Mouse (Mus musculus) cerebellum, adult (tissue): ENCODE measurements around the gene Adap2.
A peak's percentile ranks its signal among the peaks of the same experiment; 100 is the strongest.
"Not testable (repeated sequence)": the region's sequence is repeated elsewhere in the genome, so short reads cannot be mapped to it uniquely, and the experiment has no call there.

Source experiments
- ATAC-seq: cut with Nextera tagmentation; 2 replicates; pipeline ENCODE4 v1.9.2; 2017; ENCODE audit warnings: mild to moderate bottlenecking, moderate library complexity, mixed read lengths; ENCODE audit not compliant: insufficient number of reproducible peaks, low FRiP score, low TSS enrichment

The Adap2 gene

GRCm38 (mm10) chr11:80153857-80154495 lies at the start of gene Adap2:
Gene Adap2 (plus strand): TSS chr11:80154105.
- ATAC-seq: no peak

- ATAC-seq: no peak
Measured at GRCm38 (mm10) chr11:80104407-80104806, 49.5 kb upstream of the Adap2 start.

- no peak for ATAC-seq
Measured at GRCm38 (mm10) chr11:80116411-80116810, 37.5 kb upstream of the Adap2 start.

GRCm38 (mm10) chr11:80132050-80132449 lies 21.9 kb upstream of the Adap2 start:
- ATAC-seq: no peak

- no peak for ATAC-seq
Measured at GRCm38 (mm10) chr11:80134744-80135143, 19.2 kb upstream of the Adap2 start.

- ATAC-seq: no peak
Measured at GRCm38 (mm10) chr11:80135954-80136683, 17.8 kb upstream of the Adap2 start.

- no peak for ATAC-seq
Measured at GRCm38 (mm10) chr11:80136786-80137185, 17.1 kb upstream of the Adap2 start.

- no peak for ATAC-seq
Measured at GRCm38 (mm10) chr11:80137773-80138172, 16.1 kb upstream of the Adap2 start.

- ATAC-seq: peak; percentile 87; the same call in 1 of the 2 replicates
Measured at GRCm38 (mm10) chr11:80141825-80142521, 11.9 kb upstream of the Adap2 start, which contains the start of gene Tefm. Gene Tefm (minus strand): TSS chr11:80142175.

- ATAC-seq: no peak
Measured at GRCm38 (mm10) chr11:80142872-80143271, 11.0 kb upstream of the Adap2 start.

GRCm38 (mm10) chr11:80145787-80146275 lies 8.1 kb upstream of the Adap2 start:
- ATAC-seq: no peak

GRCm38 (mm10) chr11:80147748-80148147 lies 6.2 kb upstream of the Adap2 start:
- no peak for ATAC-seq

- no peak for ATAC-seq
Measured at GRCm38 (mm10) chr11:80148313-80148712, 5.6 kb upstream of the Adap2 start.

GRCm38 (mm10) chr11:80148974-80149373 lies 4.9 kb upstream of the Adap2 start:
- ATAC-seq: not testable (repeated sequence)

- no peak for ATAC-seq
Measured at GRCm38 (mm10) chr11:80149412-80150023, 4.4 kb upstream of the Adap2 start.

- ATAC-seq: no peak
Measured at GRCm38 (mm10) chr11:80150566-80150965, 3.3 kb upstream of the Adap2 start.

GRCm38 (mm10) chr11:80151541-80151940 lies 2.4 kb upstream of the Adap2 start:
- ATAC-seq: no peak

- ATAC-seq: no peak
Measured at GRCm38 (mm10) chr11:80152376-80152775, 1.5 kb upstream of the Adap2 start.

GRCm38 (mm10) chr11:80154501-80154900 lies 596 bp downstream of the Adap2 start:
- ATAC-seq: no peak

- ATAC-seq: no peak
Measured at GRCm38 (mm10) chr11:80155541-80155940, 1.6 kb downstream of the Adap2 start.

GRCm38 (mm10) chr11:80155961-80156360 lies 2.1 kb downstream of the Adap2 start:
- ATAC-seq: no peak
